Mouse (Mus musculus) adrenal gland, adult (tissue): ENCODE measurements around the gene Ccdc122.
A peak's percentile ranks its signal among the peaks of the same experiment; 100 is the strongest.
"Not testable (repeated sequence)": the region's sequence is repeated elsewhere in the genome, so short reads cannot be mapped to it uniquely, and the experiment has no call there.

Source experiments
- DNase-seq, 2 experiments: peaks; one replicate each; pipeline ENCODE4 v3.0.0; 2022 to 2023; ENCODE audit warnings: low spot score in 1 of 2; ENCODE audit not compliant: inconsistent age in 2 of 2

The Ccdc122 gene

DNA sequence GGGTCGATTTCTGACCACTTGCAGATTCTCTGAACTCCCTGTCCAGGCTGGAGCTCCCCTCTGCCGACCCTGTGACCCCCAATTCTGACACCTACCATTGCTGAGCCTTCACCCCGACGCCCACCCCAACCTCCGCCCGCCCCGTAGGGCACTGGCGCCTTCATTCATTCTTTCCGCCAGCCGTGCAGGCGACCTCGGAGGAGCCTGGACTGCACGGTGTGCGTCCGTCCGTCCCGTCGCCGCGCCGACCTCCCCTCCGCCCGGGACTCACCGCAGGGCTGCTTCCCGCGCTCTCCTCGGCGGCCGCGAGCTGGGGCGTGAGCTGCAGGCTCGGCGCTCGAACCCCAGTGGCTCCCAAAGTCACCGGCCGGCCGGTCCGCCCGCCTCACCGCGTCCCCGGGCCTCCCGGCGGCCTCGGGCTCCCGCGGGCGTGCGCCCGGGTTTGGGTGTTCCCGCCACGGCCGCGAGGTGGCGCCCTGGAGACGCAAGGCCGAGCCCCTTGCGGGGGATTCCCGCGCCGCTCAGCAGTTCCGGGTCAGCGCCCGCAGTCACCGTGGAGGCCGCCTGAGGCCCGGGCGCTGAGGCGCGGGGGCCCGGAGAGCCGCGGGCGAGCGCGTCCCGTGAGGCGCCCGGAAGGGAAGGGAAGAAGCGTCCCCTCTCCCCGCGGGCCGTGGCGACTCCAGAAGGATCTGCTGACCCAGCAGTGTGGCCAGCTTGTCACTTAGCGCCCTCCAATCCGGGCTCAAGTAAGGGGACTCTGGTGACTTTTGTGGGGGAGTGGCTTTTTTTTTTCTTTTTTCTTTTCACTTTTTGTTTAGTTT, at the start of gene Ccdc122, which contains the start of gene Lacc1:
Ccdc122 (plus strand) TSS at position 547 of the 821 bp plus-strand sequence.
Lacc1 (minus strand) TSS at position 679 of the 821 bp plus-strand sequence.
- DNase-seq = peak; percentile 87 to 97

DNA sequence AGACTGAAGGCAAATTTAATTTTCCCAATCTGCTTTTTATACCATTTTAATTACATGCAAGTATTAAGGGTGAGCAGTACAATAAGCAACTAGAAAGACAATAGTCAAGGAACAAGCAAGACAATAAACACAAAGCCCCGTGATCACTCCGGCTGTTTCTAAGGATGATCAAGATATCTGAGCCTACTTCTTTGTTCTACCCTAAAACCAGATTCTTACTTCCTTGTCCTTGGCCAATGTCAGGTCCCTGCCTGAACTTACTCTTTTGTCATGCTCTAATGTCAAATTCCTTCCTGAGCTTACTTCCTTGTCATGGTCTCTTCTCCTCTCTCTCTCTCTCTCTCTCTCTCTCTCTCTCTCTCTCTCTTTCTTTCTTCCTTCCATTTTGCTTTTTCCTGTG, 46.2 kb upstream of the Ccdc122 start:
- not testable (repeated sequence) for DNase-seq

DNA sequence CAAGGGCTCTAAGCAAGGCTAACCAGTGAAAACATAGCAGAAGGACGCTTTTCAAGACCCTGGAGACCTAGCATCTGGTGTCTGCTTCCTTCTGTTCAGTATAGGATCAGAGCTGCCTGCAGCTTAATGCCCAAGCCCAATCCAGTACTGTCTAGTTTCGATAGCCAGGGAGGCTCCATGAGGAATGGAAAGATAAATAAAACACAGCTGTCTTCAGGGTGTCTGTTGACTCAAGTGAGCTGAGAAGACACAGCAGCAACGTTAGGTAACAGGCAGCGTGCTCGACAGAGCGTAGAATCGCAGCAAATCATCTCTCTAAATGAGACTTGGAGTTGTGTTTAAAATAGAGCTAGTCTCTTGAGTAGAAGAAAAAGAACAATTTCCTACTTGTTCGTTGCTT, 31.8 kb upstream of the Ccdc122 start:
- peak in 1 of 2 experiments; percentile 25 for DNase-seq

DNA sequence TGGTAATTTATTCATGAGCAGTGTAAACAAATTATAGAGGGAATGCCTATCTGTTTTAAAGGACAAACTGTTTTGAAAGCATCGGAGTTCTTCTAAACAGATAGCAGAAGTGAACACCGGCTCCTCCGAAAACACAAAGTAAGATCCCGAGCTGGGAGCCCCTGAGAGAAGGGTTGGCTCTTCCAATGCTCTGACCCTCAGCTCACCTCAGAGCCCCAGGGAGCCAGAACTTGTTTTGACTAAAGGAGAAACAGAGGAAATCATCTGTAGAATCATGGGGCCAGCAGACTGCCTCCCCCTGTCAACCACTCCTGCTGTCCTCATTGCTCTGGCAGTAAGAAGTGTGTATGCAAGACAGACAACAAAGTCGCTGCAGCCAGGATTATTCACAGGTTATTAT, 31.0 kb upstream of the Ccdc122 start:
- no peak for DNase-seq

DNA sequence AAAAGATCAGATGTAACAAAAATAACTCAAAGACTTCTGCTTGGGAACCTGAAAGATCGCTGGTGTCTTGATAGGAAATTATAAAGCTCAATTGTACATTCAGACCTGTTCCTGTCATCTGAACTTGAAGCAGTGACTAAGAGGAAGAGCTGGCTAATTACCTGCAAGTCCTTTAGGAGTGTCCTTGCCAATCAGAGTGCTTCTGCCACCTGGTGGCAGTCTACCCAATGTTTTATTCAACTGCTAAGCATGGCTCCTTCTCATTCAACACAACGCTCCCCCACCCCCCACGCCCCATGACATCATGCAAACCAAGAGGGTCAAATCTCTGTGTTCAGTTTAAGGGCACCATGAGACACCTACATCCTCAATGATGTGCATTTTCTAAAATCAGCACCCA, 28.3 kb upstream of the Ccdc122 start:
- peak; percentile 84 to 93 for DNase-seq

DNA sequence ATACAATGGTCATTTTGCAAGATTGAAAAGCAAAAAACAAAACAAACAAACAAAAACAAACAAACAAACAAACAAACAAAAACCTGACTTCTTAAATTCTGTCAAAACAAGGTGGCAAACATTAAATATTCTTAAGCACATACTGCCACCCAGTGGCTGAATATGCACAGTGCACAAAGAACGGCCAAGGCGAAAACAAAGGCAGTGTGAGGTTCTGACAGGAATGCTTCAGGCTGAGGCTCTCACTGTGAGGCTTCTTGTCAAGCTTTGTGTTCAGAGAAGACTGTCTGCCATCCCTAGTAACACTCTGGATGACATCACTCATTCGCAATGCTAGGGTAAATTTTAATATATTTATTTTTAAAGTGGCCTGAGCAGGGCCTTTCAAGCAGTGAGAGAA, 24.8 kb upstream of the Ccdc122 start:
- DNase-seq = peak; percentile 60 to 89

DNA sequence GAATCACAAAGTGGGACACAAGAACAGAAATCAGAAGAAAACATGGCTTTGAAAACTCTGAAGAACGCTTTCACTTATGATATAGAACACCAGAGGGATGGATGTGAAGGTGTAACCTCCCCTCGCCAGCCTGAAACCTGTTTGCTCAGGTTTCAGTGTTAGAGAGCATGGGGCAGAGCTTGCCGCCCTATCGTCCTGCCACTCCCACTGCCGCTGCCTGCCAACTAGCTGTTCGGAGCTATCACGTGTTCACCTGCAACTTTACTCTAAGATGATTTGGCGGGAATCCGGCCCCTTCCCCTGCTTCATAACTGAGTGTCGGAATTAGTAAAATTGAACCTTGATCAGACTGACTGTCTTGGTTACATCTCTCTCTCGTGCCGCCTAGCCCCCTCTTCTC, 19.8 kb upstream of the Ccdc122 start:
- DNase-seq = not testable (repeated sequence)

DNA sequence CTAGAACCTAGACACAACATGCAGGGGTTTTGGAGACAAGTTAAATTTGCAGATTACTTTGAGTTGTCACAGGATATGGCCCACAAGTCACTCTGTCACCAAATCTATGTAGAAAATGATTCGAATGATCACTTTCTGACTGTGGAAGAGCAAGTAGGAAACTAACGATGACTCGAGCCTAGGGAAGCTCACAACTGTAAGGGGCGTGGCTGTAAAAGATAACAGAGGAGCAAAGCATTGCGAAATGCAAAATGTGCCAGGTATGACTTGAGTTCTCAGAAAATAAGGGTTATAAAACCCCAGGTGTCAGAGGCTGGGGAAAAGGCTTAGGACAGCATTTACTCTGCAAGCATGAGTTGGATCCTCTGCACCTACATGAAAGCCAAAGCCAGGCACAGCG, 19.4 kb upstream of the Ccdc122 start:
- DNase-seq = no peak

DNA sequence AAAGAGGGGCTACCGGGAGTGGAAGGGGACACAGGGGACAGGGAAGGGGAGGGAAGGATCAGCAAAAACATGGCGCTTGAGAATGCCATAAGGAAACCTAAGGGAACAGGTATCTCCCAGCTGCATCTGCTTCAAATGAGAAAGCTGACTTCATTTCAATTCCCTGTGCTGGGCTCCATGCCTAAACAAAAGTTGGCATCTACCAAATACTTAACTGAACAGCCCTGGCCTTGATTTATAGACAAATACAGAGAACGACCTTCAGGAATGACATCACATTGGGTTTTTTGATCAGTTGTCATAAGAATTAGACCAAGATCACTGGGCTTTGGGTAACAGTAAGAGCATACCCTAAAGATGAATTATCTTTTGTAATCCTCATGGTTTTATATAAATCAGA, 12.1 kb upstream of the Ccdc122 start:
- peak; percentile 52 to 79 for DNase-seq

DNA sequence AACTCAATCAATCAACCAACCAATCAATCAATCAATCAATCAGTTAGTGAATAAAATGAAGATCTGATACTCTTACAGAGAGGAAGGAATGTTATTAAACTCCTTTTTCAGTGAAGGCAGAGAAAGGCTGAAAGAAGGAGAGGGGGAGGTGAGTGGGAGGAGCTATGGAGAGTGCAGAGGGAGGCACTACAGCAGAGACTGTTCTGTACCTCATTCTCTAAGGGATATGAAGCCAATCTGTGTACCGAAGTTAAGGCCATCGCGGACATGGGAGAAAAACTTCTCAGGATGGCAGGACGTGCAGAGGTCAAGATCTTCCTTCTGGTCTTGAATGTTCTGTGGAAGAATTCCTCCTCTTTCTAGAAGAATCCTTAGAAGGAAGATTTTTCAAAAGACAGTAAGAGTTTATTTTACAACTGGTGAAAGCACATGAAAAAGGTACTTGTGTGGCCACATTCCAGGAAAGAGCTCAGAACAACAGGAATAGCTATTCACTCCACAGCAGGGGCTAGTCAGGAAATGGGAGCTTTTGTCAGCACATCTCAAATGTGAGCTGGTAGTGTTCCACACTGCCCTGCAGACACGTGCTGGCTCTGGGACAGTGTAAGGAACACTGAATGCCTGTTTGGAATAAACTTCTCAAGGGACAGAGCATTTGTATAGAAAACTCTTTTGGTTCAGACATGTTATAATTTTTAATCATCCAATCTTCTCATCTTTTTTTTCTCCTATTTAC, 7.1 kb upstream of the Ccdc122 start:
- DNase-seq = peak in 1 of 2 experiments; percentile 17

DNA sequence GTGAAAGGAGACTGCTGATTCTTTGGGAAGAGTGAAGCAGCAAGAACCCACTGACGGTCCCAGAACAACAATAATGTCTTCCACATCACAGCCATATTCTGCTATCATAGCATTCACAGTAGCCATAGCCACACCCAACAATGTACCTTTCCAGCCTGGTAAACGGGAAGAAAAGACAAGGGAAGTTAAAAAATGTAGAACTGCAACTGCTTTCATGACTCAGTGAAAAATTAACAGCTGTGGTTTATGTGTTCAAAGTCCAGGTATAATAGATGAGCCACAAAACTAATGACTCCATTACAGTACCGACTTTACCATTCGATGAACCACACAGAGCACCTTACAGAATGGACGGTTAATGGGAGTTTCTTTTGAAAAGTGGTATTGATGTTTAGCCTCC, 5.8 kb upstream of the Ccdc122 start:
- DNase-seq = no peak

DNA sequence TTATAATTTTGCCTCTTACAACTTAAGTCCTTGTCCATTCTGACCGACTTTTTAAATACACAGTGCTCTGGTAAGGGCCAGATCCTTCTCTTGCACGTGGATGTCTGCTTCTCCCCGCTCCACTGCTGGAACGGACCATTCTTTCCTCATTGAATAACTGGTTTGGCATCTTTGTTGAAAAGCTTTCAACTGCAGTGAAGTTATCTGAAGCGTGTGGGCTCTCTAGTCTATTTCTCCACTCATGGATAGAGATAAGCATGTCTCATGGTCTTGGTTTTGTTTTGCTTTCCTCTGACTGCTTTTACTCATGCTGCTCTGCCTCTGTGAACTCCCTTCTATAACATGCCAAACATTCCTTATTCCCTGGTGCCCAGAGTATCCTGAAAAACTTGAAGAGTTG, 4.1 kb upstream of the Ccdc122 start:
- peak in 1 of 2 experiments; percentile 15 for DNase-seq

DNA sequence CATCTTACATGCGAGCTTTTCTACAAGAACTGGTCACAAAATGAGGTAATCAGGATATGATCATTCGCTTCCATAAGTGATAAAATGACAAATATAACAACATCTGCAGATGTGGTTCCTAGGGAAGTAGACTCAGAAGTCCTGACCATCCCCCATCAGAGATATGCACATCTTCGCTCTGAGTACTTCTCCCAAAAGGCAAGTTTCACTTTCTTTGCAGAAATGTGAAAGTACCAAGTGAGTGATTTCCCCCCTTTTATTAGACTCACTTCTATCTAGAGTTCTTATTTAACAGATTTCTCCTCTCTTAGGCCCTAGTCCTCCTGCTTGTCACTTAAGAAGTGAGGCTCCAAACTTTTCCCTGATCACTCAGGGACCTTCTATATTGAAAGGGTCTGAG, 3.2 kb upstream of the Ccdc122 start:
- peak in 1 of 2 experiments; percentile 22 for DNase-seq

DNA sequence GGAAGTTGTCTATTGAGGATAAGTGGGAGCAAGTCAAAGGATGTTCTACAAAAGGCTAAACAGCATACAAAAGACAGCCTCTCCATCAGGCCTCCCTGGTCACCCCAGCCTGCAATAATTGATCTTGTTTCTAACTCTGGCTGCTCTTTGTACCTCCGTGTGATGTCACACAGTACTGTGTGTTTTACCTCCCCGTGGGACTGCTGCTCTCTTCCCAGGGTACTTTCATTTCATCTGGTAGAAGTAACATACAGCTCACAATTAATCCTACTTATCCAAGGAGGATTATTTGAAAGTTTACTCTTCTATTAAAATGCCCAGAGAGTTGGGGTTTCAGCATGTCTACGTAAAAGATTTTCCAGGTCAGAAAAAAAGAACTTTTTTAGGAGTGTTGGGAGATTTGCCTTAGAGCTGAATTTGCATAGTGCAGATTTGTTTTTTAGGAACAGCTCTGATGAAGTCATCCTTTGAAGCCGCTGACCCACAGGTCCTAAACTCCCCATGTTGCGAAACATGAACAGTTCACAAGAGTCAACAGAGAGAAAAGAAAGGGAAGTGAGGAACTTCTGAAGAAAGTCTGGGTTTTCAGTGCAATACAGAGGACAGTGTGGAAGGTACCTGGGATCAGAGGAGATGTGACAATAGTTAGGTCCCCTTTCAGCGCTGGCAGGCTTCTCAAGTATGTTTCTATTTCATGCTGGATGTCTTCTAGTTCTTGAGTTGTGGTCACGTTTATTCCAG, 2.2 kb upstream of the Ccdc122 start:
- DNase-seq = peak in 1 of 2 experiments; percentile 59

DNA sequence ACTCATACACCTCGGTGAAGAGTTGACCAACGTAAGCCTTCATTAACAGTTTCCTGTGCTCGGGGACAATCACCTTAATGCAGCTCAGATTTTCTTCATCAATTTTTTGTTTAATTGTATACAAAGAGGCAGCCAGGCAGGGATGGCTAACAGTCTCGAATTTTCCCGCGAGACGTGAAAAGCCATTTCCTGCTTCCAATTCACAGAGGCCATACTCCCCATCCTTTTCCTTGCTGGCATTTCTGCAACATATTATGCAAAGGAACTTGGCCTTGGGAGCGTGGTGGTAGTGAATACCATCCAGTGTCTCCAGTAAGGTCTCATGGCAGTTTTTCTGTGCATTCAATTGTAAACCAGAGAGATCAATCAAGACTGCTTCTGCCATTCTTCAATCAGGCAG, 1.6 kb upstream of the Ccdc122 start:
- DNase-seq = peak in 1 of 2 experiments; percentile 28

DNA sequence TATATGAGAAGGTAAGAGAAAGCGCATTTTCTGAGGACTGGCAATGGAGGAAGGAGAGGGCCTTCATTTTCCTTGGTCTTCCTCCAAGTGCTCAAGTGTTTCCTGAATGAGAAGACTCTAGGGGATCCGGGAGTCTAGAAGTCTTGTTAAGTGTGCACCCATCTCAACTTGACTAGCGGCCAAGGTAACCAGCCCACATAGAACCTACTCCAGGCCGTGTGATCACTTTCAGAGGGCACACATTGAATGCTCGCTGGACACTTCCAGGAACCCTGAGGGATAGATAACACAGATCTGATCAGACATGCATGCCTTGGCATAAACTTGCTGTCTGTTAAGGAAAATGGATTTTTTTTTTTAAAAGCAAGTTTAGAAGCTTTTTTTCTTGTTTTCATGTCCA, 758 bp downstream of the Ccdc122 start:
- peak; percentile 15 to 61 for DNase-seq

DNA sequence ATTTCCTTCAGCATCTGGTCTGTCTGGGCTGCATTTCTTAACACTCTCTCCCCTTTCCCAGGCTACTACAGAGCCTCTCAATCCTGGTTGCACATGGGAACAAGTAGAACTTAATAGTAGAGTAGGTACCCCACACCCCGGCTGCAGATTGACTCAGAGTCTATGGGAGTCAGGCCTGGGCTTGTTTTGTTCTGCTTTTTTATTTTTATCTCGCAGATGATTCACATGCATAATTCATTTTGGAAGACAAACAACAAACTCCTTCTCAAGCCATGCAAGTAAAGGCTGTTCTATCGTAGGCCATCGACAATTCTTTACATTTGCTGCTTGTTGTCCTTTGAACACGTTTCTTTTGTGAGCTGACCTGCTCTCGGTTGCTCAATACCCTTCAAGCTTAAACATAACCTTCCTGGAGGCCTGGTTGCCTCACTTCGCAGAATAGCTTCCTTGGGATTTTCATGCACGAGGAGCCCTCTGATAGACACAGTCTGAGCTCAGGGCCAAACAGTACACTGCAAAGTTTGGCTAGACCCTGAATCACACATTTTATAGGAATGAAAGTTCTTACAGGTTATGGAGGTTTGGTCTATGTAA, 1.4 kb downstream of the Ccdc122 start:
- DNase-seq = peak; percentile 35 to 78

DNA sequence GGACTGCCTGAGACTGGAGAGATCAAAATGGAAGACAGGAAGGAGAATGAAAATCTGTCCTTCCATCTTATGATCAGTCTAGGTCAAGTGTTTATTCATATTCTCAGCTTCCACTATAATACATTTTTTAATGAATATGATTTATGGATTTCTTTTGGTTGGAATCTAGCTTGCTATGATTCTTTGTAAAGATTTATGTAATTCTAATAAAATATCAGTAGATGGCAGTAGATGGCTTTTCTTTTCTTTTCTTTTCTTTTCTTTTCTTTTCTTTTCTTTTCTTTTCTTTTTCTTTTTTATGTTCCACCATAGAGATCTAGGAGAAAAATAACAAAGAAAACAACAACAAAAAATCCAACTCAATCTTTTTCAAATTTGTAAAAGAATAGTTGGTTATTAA, 16.7 kb downstream of the Ccdc122 start:
- DNase-seq = no peak

DNA sequence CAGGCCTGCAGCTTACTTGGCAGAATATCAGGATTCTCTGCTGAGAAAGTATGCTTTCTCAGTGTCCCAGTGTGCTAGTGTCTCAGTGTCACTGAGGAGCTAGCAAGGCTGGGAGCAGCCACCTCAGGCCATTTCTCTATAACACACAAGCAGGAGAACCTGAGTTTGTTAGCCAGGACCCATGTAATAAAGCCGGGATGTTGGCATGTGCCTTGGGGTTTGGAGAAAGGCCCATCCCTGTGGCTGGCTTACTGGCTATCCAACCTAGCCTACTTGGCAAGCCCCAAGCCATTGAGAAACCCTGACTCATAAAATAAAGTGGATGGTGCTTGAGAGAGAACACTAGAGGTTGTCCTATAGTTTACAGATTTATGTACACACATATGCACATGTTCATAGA, 32.8 kb downstream of the Ccdc122 start:
- DNase-seq = peak in 1 of 2 experiments; percentile 73

DNA sequence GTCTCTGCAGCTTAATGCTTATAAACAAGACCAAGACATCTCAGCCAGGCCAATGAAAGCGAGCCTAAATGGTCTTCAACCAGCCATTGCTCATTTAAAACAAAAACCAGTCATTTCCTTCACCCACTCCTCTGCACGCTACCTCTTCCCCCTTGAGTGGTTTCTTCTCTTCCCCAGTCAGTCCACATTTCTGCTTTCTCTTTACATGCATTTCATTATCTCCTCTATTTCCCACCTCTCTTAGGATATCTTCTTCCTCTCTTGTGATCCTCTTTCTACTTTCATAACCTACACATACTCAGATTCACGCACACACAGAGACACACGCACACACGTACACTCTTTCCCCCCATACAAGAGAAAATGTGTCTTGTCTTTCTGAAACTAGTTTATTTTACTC, 44.7 kb downstream of the Ccdc122 start:
- DNase-seq = no peak

DNA sequence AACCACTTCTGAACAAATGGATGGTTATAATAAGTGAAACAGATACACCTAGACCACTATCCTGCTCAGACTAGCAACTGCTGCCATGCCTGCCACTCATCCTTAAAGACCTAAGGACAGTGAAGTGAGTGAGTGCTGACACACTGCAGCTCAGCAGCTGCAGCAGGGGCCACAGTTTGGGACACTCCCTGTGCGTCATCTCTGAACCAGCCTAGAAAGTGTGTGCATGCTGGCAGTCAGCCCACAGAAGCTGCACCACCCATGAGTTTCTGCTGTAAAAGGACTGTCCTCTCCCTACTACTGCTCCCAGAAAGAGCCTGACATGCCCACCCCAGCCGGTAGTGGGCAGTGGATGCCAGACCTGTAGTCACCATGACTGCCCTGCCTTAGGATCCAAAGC, 63.7 kb downstream of the Ccdc122 start:
- no peak for DNase-seq
